Mouse (Mus musculus) liver, postnatal 0 days (tissue): Measurements from ENCODE around the gene Caskin1.

Experiments
- CTCF ChIP-seq: sonication (generic); IDR thresholded peaks from 2 replicates; pipeline ENCODE4 v1.5.1; 2016; ENCODE audit warnings: antibody characterized with exemption, low read depth
- EP300 ChIP-seq: IDR thresholded peaks from 2 replicates; pipeline ENCODE4 v1.6.1; 2016; ENCODE audit warnings: antibody characterized with exemption, low read depth, mild to moderate bottlenecking

- TF ChIP-seq CTCF = peak; percentile 57
- no peak for TF ChIP-seq EP300
Measured at GRCm38 (mm10) chr17:24441148-24441547, 47.3 kb upstream of the Caskin1 start.
